Mouse (Mus musculus): Measurements from ENCODE around the gene Gm10964.

GRCm38 (mm10) chr3:103729850-103730249 is 9.3 kb upstream of the Gm10964 start:
- TF ChIP-seq CTCF (IDR thresholded peaks at IDR 0.05; ENCODE audit: extremely low read depth, insufficient read length, insufficient replicate concordance, low read depth, low read length) (no peak), POLR2A (IDR thresholded peaks at IDR 0.05; ENCODE audit: low read depth, low read length) (no peak)
